Mouse (Mus musculus) heart, postnatal 0 days (tissue): Measurements from ENCODE around the gene Fam72a. TPM values are rescaled to one million over a fixed set of nuclear protein-coding genes. Genes with fewer than 3 reads are reported as not detected.

ENCODE experiments used
- ATAC-seq: fragments of 200-750 bp; cut with Nextera tagmentation; 2 replicates; pipeline ENCODE4 v1.8.0; 2017; ENCODE audit warnings: low read depth, moderate number of reproducible peaks, moderate library complexity; ENCODE audit not compliant: insufficient read depth
- DNase-seq: peaks from one replicate; pipeline ENCODE4 v3.0.0-alpha.2; 2016; ENCODE audit warnings: low spot score
- H3K27ac ChIP-seq: fragments of 300-500 bp; sonication (generic); 2 replicates; pipeline ENCODE4 v1.5.1; 2014; ENCODE audit warnings: low read depth, mild to moderate bottlenecking
- H3K27me3 ChIP-seq: fragments of 300-500 bp; sonication (generic); 2 replicates; pipeline ENCODE4 v1.6.1; 2014; ENCODE audit warnings: low read length, mixed read lengths; ENCODE audit not compliant: control insufficient read depth, insufficient read depth
- H3K36me3 ChIP-seq: fragments of 300-500 bp; sonication (generic); replicated peaks from 2 replicates; pipeline ENCODE4 v1.6.1; 2014; ENCODE audit warnings: low read length, mixed read lengths; ENCODE audit not compliant: control insufficient read depth, insufficient read depth
- H3K4me1 ChIP-seq: fragments of 300-500 bp; sonication (generic); 2 replicates; pipeline ENCODE4 v1.6.1; 2014; ENCODE audit warnings: antibody characterized with exemption; ENCODE audit not compliant: control insufficient read depth, insufficient read depth
- H3K4me2 ChIP-seq: fragments of 300-500 bp; sonication (generic); 2 replicates; pipeline ENCODE4 v1.6.1; 2014; ENCODE audit warnings: low read depth, mild to moderate bottlenecking, low read length, moderate library complexity
- H3K4me3 ChIP-seq: fragments of 300-500 bp; sonication (generic); 2 replicates; pipeline ENCODE4 v1.5.1; 2014; ENCODE audit warnings: low read depth, low read length
- H3K9ac ChIP-seq: fragments of 300-500 bp; sonication (generic); replicated peaks from 2 replicates; pipeline ENCODE4 v1.6.1; 2014; ENCODE audit warnings: low read depth, low read length, mixed read lengths
- H3K9me3 ChIP-seq: fragments of 300-500 bp; sonication (generic); replicated peaks from 2 replicates; pipeline ENCODE4 v1.6.1; 2016; ENCODE audit warnings: low read length; ENCODE audit not compliant: control insufficient read depth
- CTCF ChIP-seq: IDR thresholded peaks from 2 replicates; pipeline ENCODE4 v1.5.1; 2016; ENCODE audit warnings: antibody characterized with exemption, control low read depth, low read depth
- EP300 ChIP-seq: IDR thresholded peaks from 2 replicates; pipeline ENCODE4 v1.6.1; 2016; ENCODE audit warnings: antibody characterized with exemption, low read depth
- whole genome bisulfite sequencing: fragments of 180-500 bp; shearing (Covaris S2); extraction: QIAGEN DNeasy Blood & Tissue Kit; methylation state at CpG from one replicate; pipeline ENCODE4 v1.1.7; 2014; 5-methylcytosine and 5-hydroxymethylcytosine counted together
- microRNA-seq: library from miRNA; unstranded; fragments of <30 nt; microRNA quantifications from one replicate; pipeline ENCODE4, GENCODE M21; 2016
- polyA plus RNA-seq: library from polyadenylated mRNA; unstranded; fragments of >200 nt; fragmentation: Nextera tagmentation; extraction: Ambion mirVana; gene quantifications from 2 replicates; pipeline ENCODE4 v1.2.1, GENCODE M21; 2015
- total RNA-seq: library from RNA; depleted of rRNA; stranded (reverse); fragments of >200 nt; gene quantifications from 2 replicates; pipeline ENCODE4 v1.2.3, GENCODE M21; 2014; ENCODE audit warnings: low replicate concordance; rRNA removed

Fam72a gene
- total and polyA plus RNA-seq, 2 experiments from 2014 or later, result 1.1 TPM; not detected in 1

GRCm38 (mm10) chr1:131578943-131579680 is 51.4 kb downstream of the Fam72a start:
- TF ChIP-seq EP300 (no peak), CTCF (no peak)

GRCm38 (mm10) chr1:131580389-131580788 is 52.7 kb downstream of the Fam72a start:
- no peak overlapping the region for H3K4me3 ChIP-seq
- H3K27me3 ChIP-seq, result no peaks in the 10 kb centered on the region
- DNase-seq, result no peak
- H3K9me3 ChIP-seq, result no peaks in the 10 kb centered on the region
- no peak for ATAC-seq
- H3K4me2 ChIP-seq, result no peak overlapping the region
- TF ChIP-seq EP300 (no peak), CTCF (no peak)
- no peaks in the 10 kb centered on the region for H3K4me1 ChIP-seq
- H3K27ac ChIP-seq, result no peak overlapping the region
- no peak overlapping the region for H3K9ac ChIP-seq
- no peaks in the 10 kb centered on the region for H3K36me3 ChIP-seq
- WGBS, result 46% methylated on average over 4 of the region's 4 CpGs

More at GRCm38 (mm10) chr1:131578943-131579680, 51.4 kb downstream of the Fam72a start:
- no peaks in the 10 kb centered on the region for H3K27me3 ChIP-seq
- no peak overlapping the region for H3K9ac ChIP-seq
- H3K4me3 ChIP-seq, result no peak overlapping the region
- H3K4me1 ChIP-seq, result no peaks in the 10 kb centered on the region
- WGBS, result 73% methylated on average over 17 of the region's 17 CpGs
- no peak overlapping the region for H3K4me2 ChIP-seq
- no peak overlapping the region for H3K27ac ChIP-seq
- no peaks in the 10 kb centered on the region for H3K36me3 ChIP-seq
- no peaks in the 10 kb centered on the region for H3K9me3 ChIP-seq
- ATAC-seq, result no peak
- DNase-seq, result no peak

GRCm38 (mm10) chr1:131583598-131583997 is 55.9 kb downstream of the Fam72a start:
- H3K36me3 ChIP-seq, result no peaks in the 10 kb centered on the region
- no peak overlapping the region for H3K4me2 ChIP-seq
- no peaks in the 10 kb centered on the region for H3K9me3 ChIP-seq
- ATAC-seq (no peak), DNase-seq (no peak)
- H3K9ac ChIP-seq, result no peak overlapping the region
- H3K4me1 ChIP-seq, result no peaks in the 10 kb centered on the region
- no peaks in the 10 kb centered on the region for H3K27me3 ChIP-seq
- TF ChIP-seq EP300 (no peak), CTCF (no peak)
- H3K4me3 ChIP-seq, result no peak overlapping the region
- no peak overlapping the region for H3K27ac ChIP-seq
- 75% methylated on average over 3 of the region's 3 CpGs for WGBS

- ATAC-seq, result no peak
- Histone ChIP-seq H3K9me3 (no peaks in the 10 kb centered on the region), H3K4me1 (peaks cover 3% of the 10 kb centered on the region; the same call in 1 of the 2 replicates), H3K9ac (no peak overlapping the region), H3K27me3 (no peaks in the 10 kb centered on the region), H3K4me3 (no peak overlapping the region), H3K27ac (no peak overlapping the region), H3K36me3 (no peaks in the 10 kb centered on the region), H3K4me2 (no peak overlapping the region)
- DNase-seq, result no peak
- 20% methylated on average over 8 of the region's 8 CpGs for WGBS
- TF ChIP-seq EP300, result no peak
- no peak for TF ChIP-seq CTCF
Measured at GRCm38 (mm10) chr1:131586836-131587235, 59.1 kb downstream of the Fam72a start.

Small RNA genes lying within 50 kb of the gene (microRNA-seq; reads per million reads assigned to microRNA genes)
- not detected for gene Gm24273

Other genes with a start within 250 kb of the Fam72a start
- 2.6 and 6.2 TPM in 2 replicates for gene Ikbke, start 248.3 kb upstream of the Fam72a start, total RNA-seq
- 1.3 and 1.5 TPM in 2 replicates for gene Ikbke, start 248.3 kb upstream of the Fam72a start, polyA plus RNA-seq
- gene Srgap2, start 551 bp upstream of the Fam72a start, total RNA-seq, result 18.1 and 29.7 TPM in 2 replicates
- gene Srgap2, start 551 bp upstream of the Fam72a start, polyA plus RNA-seq, result 5.9 and 6.4 TPM in 2 replicates
- not detected in 2 replicates for gene Avpr1b, start 71.3 kb downstream of the Fam72a start, total RNA-seq
- gene Avpr1b, start 71.3 kb downstream of the Fam72a start, polyA plus RNA-seq, result not detected in 2 replicates
- 2.3 and 5.2 TPM in 2 replicates for gene Ctse, start 110.4 kb downstream of the Fam72a start, total RNA-seq
- gene Ctse, start 110.4 kb downstream of the Fam72a start, polyA plus RNA-seq, result 0.18 and 0.27 TPM in 2 replicates
- gene Rab7b, start 160.8 kb downstream of the Fam72a start, total RNA-seq, result 0.50 and 2.8 TPM in 2 replicates
- 3.1 and 3.7 TPM in 2 replicates for gene Rab7b, start 160.8 kb downstream of the Fam72a start, polyA plus RNA-seq
- gene Slc26a9, start 216.1 kb downstream of the Fam72a start, total RNA-seq, result not detected in 2 replicates
- gene Slc26a9, start 216.1 kb downstream of the Fam72a start, polyA plus RNA-seq, result 0.03 and 0.05 TPM in 2 replicates